Mouse (Mus musculus) hindbrain, embryonic 16.5 days (tissue): ENCODE data around the gene Cotl1. TPM values are rescaled to one million over a fixed set of nuclear protein-coding genes. Genes with fewer than 3 reads are reported as not detected.

Experiments used
- ATAC-seq: fragments of 200-750 bp; cut with Nextera tagmentation; 2 replicates; pipeline ENCODE4 v1.8.0; 2017; ENCODE audit warnings: moderate TSS enrichment, moderate library complexity
- H3K27ac ChIP-seq: fragments of 300-500 bp; sonication (generic); 2 replicates; pipeline ENCODE4 v1.5.1; 2014; ENCODE audit warnings: low read depth, mild to moderate bottlenecking, control low read depth, low read length, moderate library complexity
- H3K27me3 ChIP-seq: fragments of 300-500 bp; sonication (generic); replicated peaks from 2 replicates; pipeline ENCODE4 v1.6.1; 2014; ENCODE audit warnings: low read length; ENCODE audit not compliant: control insufficient read depth, insufficient read depth
- H3K36me3 ChIP-seq: fragments of 300-500 bp; sonication (generic); 2 replicates; pipeline ENCODE4 v1.6.1; 2014; ENCODE audit warnings: mild to moderate bottlenecking, low read length, moderate library complexity, mixed read lengths; ENCODE audit not compliant: control insufficient read depth, insufficient read depth
- H3K4me1 ChIP-seq: fragments of 300-500 bp; sonication (generic); 2 replicates; pipeline ENCODE4 v1.6.1; 2014; ENCODE audit warnings: low read depth, low read length; ENCODE audit not compliant: control insufficient read depth, insufficient read depth
- H3K4me2 ChIP-seq: fragments of 300-500 bp; sonication (generic); 2 replicates; pipeline ENCODE4 v1.6.1; 2014; ENCODE audit warnings: mild to moderate bottlenecking, low read length, control low read depth, moderate library complexity
- H3K4me3 ChIP-seq: fragments of 300-500 bp; sonication (generic); 2 replicates; pipeline ENCODE4 v1.5.1; 2014; ENCODE audit warnings: mild to moderate bottlenecking, low read length, control low read depth, moderate library complexity
- H3K9ac ChIP-seq: fragments of 300-500 bp; sonication (generic); 2 replicates; pipeline ENCODE4 v1.6.1; 2014; ENCODE audit warnings: low read depth, mild to moderate bottlenecking, control low read depth, low read length, moderate library complexity
- H3K9me3 ChIP-seq: fragments of 300-500 bp; sonication (generic); 2 replicates; pipeline ENCODE4 v1.6.1; 2014; ENCODE audit warnings: mild to moderate bottlenecking, low read length, moderate library complexity; ENCODE audit not compliant: control insufficient read depth
- WGBS: fragments of 180-500 bp; shearing (Covaris S2); extraction: QIAGEN DNeasy Blood & Tissue Kit; methylation state at CpG from one replicate; pipeline ENCODE4 v1.1.7; 2014; 5-methylcytosine and 5-hydroxymethylcytosine counted together
- polyA plus RNA-seq: library from polyadenylated mRNA; unstranded; fragments of >200 nt; fragmentation: Nextera tagmentation; extraction: Ambion mirVana; gene quantifications from 2 replicates; pipeline ENCODE4 v1.2.1, GENCODE M21; 2015

Gene Cotl1
- polyA plus RNA-seq, 1 experiment from 2014 or later, result 112 TPM

- H3K36me3 ChIP-seq, result no peaks in the 10 kb centered on the region
- no peak overlapping the region for H3K4me2 ChIP-seq
- H3K4me3 ChIP-seq, result no peak overlapping the region
- H3K4me1 ChIP-seq, result peaks cover 18% of the 10 kb centered on the region
- H3K27ac ChIP-seq, result no peak overlapping the region
- H3K27me3 ChIP-seq, result no peaks in the 10 kb centered on the region
- ATAC-seq, result no peak
- no peak overlapping the region for H3K9ac ChIP-seq
- WGBS, result 79% methylated on average over 9 of the region's 9 CpGs
- H3K9me3 ChIP-seq, result no peaks in the 10 kb centered on the region
Observed at GRCm38 (mm10) chr8:119780402-119781049, 59.8 kb downstream of the Cotl1 start.

DNA sequence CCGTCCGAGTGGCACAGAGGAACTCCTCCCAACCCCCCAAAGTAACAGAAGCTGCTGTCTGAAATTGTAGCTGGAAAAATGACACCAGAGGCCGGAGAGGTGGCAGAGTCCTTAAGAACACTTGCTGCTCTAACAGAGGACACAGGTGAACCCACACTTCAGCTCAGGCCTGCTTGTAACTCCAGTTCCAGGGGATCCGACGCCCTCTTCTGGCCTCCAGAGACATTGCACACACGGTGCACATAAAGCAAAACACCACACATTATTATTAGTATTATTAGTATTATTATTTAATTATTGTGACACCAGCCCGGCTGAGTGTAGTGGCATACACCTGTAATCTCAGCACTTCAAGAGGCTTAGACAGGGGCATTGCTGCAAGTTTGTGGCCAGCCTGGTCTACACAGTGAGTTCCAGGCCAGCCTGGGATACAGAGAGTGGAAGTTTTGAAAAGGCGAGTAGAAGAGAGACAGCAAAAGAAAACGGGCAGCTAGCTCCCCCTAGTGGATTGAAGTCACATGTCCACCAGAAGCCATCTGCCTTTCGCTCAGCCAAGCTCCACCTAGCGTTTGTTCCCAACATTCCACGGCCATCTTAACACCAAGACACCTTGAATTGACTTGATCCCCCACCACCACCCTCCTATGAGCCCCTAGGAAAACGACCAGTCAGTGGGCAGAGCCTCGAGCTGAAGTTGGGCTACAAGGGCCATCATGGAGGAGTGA is 61.2 kb downstream of the Cotl1 start:
- peaks cover 18% of the 10 kb centered on the region for H3K4me1 ChIP-seq
- H3K36me3 ChIP-seq, result no peaks in the 10 kb centered on the region
- 0 out of 2 replicates have a peak, but pooled peaks have one; percentile 1 for ATAC-seq
- no peaks in the 10 kb centered on the region for H3K9me3 ChIP-seq
- 25% methylated on average over 14 of the region's 14 CpGs for WGBS
- peak overlapping the region; percentile 79 for H3K4me2 ChIP-seq
- H3K4me3 ChIP-seq, result no peak overlapping the region
- H3K9ac ChIP-seq, result peak overlapping the region; percentile 59; the same call in 1 of the 2 replicates
- peak overlapping the region; percentile 81 for H3K27ac ChIP-seq
- no peaks in the 10 kb centered on the region for H3K27me3 ChIP-seq

GRCm38 (mm10) chr8:119778263-119778662 is 62.1 kb downstream of the Cotl1 start, which contains the start of gene Tldc1:
TSS of gene Tldc1 (minus strand) at chr8:119778416.
- Histone ChIP-seq H3K27me3 (no peaks in the 10 kb centered on the region), H3K27ac (peak within 1 kb of the TSS; percentile 87), H3K4me2 (peak within 1 kb of the TSS; percentile 79), H3K4me3 (peak within 1 kb of the TSS; percentile 66), H3K9ac (peak within 1 kb of the TSS; percentile 88), H3K9me3 (no peaks in the 10 kb centered on the region), H3K4me1 (peaks cover 18% of the 10 kb centered on the region), H3K36me3 (no peaks in the 10 kb centered on the region)
- peak; percentile 97 for ATAC-seq
- under 1% methylated on average over 18 of the region's 18 CpGs for WGBS

- H3K4me3 ChIP-seq, result peak overlapping the region; percentile 66
- 18% methylated on average over 7 of the region's 7 CpGs for WGBS
- H3K4me1 ChIP-seq, result peaks cover 18% of the 10 kb centered on the region
- peak overlapping the region; percentile 87 for H3K27ac ChIP-seq
- no peaks in the 10 kb centered on the region for H3K9me3 ChIP-seq
- ATAC-seq, result no peak
- H3K4me2 ChIP-seq, result peak overlapping the region; percentile 79
- peak overlapping the region; percentile 88 for H3K9ac ChIP-seq
- H3K36me3 ChIP-seq, result no peaks in the 10 kb centered on the region
- no peaks in the 10 kb centered on the region for H3K27me3 ChIP-seq
Observed at GRCm38 (mm10) chr8:119777765-119778164, 62.6 kb downstream of the Cotl1 start.

DNA sequence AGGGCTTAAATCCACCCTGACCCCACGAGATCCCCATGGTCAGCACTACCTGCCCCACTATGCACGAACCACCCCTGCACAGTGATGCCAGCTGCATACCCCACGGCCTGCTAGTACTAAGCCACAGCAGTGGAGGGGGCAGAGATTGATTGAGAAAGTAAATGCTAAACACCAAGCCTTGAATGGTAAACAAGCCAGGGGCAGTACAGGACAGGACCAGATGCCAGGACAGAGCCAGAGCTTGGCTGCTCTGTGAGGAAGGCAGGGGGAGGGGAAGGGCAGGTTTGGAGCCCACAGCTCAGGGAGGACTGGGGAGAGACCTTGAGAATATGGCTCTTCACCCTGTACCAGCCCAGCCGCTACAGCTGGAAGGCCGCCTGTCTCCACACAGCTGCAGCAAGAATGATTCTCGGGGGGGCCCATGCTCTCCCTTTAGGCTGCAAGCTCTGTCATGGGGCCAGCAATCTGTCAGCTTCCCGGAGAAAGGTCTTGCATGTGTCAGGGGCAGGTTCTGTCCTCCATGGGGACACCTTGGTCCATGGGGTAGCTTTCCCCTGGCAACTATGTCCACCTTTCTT is 63.6 kb downstream of the Cotl1 start:
- Histone ChIP-seq H3K4me2 (no peak overlapping the region), H3K27me3 (no peaks in the 10 kb centered on the region), H3K36me3 (no peaks in the 10 kb centered on the region), H3K4me3 (no peak overlapping the region), H3K27ac (no peak overlapping the region), H3K9me3 (no peaks in the 10 kb centered on the region), H3K9ac (peak overlapping the region; percentile 26; the same call in 1 of the 2 replicates), H3K4me1 (peaks cover 18% of the 10 kb centered on the region)
- 87% methylated on average over 7 of the region's 7 CpGs for WGBS
- ATAC-seq, result no peak

GRCm38 (mm10) chr8:119765761-119766444 is 74.4 kb downstream of the Cotl1 start:
- Histone ChIP-seq H3K27ac (no peak overlapping the region), H3K9me3 (no peaks in the 10 kb centered on the region), H3K9ac (no peak overlapping the region), H3K36me3 (peaks cover 16% of the 10 kb centered on the region), H3K4me2 (no peak overlapping the region), H3K4me3 (no peak overlapping the region), H3K4me1 (no peaks in the 10 kb centered on the region), H3K27me3 (no peaks in the 10 kb centered on the region)
- 82% methylated on average over 22 of the region's 22 CpGs for WGBS
- no peak for ATAC-seq

GRCm38 (mm10) chr8:119765311-119765710 is 75.0 kb downstream of the Cotl1 start:
- 86% methylated on average over 10 of the region's 10 CpGs for WGBS
- Histone ChIP-seq H3K4me1 (no peaks in the 10 kb centered on the region), H3K27me3 (no peaks in the 10 kb centered on the region), H3K4me2 (no peak overlapping the region), H3K4me3 (no peak overlapping the region), H3K36me3 (peaks cover 16% of the 10 kb centered on the region), H3K9me3 (no peaks in the 10 kb centered on the region), H3K27ac (no peak overlapping the region), H3K9ac (no peak overlapping the region)
- no peak for ATAC-seq

DNA sequence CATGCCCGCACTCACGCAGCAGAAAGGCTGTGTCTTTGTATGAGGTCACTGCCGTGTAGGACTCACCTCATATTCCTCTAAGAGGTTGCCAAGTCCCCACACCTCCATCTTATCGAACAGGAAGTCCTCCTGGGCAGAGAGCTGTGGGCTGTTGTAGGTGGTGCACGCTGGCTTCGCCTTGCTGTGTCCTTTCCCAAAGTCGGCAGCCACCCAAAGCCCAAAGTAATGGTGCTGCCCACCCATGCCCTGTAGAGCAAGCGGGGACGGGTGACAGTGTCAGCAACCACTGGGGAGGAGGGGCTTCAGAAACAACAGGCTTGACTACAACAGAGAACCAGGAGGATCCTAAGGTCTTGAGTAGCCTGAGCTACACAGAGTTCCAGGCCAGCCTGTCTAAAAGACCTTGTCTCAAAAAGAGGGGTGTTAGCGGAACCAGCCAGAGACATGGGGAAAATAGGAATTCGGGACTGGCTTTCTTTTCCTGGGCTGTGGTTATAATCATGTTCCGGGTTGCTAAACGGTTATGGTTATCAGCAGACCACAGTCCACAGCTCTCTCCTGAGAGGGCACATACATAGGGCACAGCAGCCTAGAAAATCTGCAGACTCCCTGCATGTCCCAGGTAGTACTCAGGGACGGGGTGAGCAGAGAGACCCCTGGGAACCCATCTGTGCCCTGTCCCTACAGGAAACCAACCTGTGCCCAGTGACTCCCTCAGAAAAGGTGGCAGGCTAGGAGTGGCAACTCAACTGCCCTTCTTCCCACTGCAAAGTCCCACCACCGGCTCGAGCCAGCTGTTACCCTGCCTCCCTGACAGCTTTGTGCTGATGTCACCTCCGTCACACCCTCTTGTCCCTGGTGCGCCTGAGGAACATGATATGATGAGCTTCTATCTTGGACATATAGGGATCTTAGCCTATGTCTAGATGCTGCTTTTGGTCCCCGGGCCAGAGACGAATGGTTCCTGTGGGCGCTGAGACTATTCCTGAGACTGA is 77.8 kb downstream of the Cotl1 start:
- no peak overlapping the region for H3K4me2 ChIP-seq
- no peak overlapping the region for H3K4me3 ChIP-seq
- 92% methylated on average over 21 of the region's 21 CpGs for WGBS
- no peak overlapping the region for H3K9ac ChIP-seq
- H3K36me3 ChIP-seq, result peaks cover 12% of the 10 kb centered on the region
- H3K27ac ChIP-seq, result no peak overlapping the region
- no peak for ATAC-seq
- H3K9me3 ChIP-seq, result no peaks in the 10 kb centered on the region
- H3K27me3 ChIP-seq, result no peaks in the 10 kb centered on the region
- 0 out of 2 replicates have a peak, but pooled peaks cover 3% of the 10 kb centered on the region for H3K4me1 ChIP-seq
